Mouse (Mus musculus): ENCODE measurements at regions not wholly inside any gene's neighbourhood (a gene's known extent, or its start where the extent isn't known, plus 50 kb on each side); places are given as distances from the start of the nearest gene placed in this dataset.

- WGBS = 87% methylated on average over 3 of the region's 3 CpGs
- H3K4me2 ChIP-seq = no peak overlapping the region
- no peak overlapping the region for H3K4me3 ChIP-seq (replicated peaks)
- H3K36me3 ChIP-seq = no peaks in the 10 kb centered on the region
- no peak overlapping the region for H3K27ac ChIP-seq
- no peaks in the 10 kb centered on the region for H3K4me1 ChIP-seq
- H3K9ac ChIP-seq = no peak overlapping the region
- ATAC-seq (replicated peaks; ENCODE audit: low FRiP score) = no peak
- H3K27me3 ChIP-seq = no peaks in the 10 kb centered on the region
- no peaks in the 10 kb centered on the region for H3K9me3 ChIP-seq (replicated peaks)
Observed at GRCm38 (mm10) chr9:30021981-30022380, 59.0 kb upstream of the Ntm start.

GRCm38 (mm10) chr9:30025275-30025674 lies 62.3 kb upstream of the Ntm start:
- 40% methylated on average over 7 of the region's 7 CpGs for WGBS
- no peaks in the 10 kb centered on the region for H3K9me3 ChIP-seq (replicated peaks)
- H3K27ac ChIP-seq = no peak overlapping the region
- no peaks in the 10 kb centered on the region for H3K36me3 ChIP-seq
- H3K9ac ChIP-seq = no peak overlapping the region
- H3K4me2 ChIP-seq = no peak overlapping the region
- no peaks in the 10 kb centered on the region for H3K27me3 ChIP-seq
- no peak for ATAC-seq (replicated peaks; ENCODE audit: low FRiP score)
- H3K4me3 ChIP-seq (replicated peaks) = no peak overlapping the region
- H3K4me1 ChIP-seq = no peaks in the 10 kb centered on the region

GRCm38 (mm10) chr9:30026939-30027338 lies 64.0 kb upstream of the Ntm start:
- Histone ChIP-seq H3K4me3 (replicated peaks) (no peak overlapping the region), H3K4me2 (no peak overlapping the region), H3K4me1 (no peaks in the 10 kb centered on the region), H3K9me3 (replicated peaks) (no peaks in the 10 kb centered on the region), H3K27ac (no peak overlapping the region), H3K27me3 (no peaks in the 10 kb centered on the region), H3K9ac (no peak overlapping the region), H3K36me3 (no peaks in the 10 kb centered on the region)
- no peak for ATAC-seq (replicated peaks; ENCODE audit: low FRiP score)
- WGBS = 70% methylated on average over 5 of the region's 5 CpGs

- no peak overlapping the region for H3K4me2 ChIP-seq
- 32% methylated on average over 4 of the region's 4 CpGs for WGBS
- H3K4me1 ChIP-seq = no peaks in the 10 kb centered on the region
- no peak overlapping the region for H3K9ac ChIP-seq
- H3K9me3 ChIP-seq (replicated peaks) = no peaks in the 10 kb centered on the region
- no peak for ATAC-seq (replicated peaks; ENCODE audit: low FRiP score)
- no peaks in the 10 kb centered on the region for H3K36me3 ChIP-seq
- H3K4me3 ChIP-seq (replicated peaks) = no peak overlapping the region
- H3K27ac ChIP-seq = no peak overlapping the region
- H3K27me3 ChIP-seq = no peaks in the 10 kb centered on the region
Observed at GRCm38 (mm10) chr9:30040396-30040795, 77.5 kb upstream of the Ntm start.

- Histone ChIP-seq H3K4me1 (no peaks in the 10 kb centered on the region), H3K27ac (no peak overlapping the region), H3K9ac (no peak overlapping the region), H3K4me2 (no peak overlapping the region), H3K4me3 (replicated peaks) (no peak overlapping the region), H3K9me3 (replicated peaks) (no peaks in the 10 kb centered on the region), H3K27me3 (no peaks in the 10 kb centered on the region), H3K36me3 (no peaks in the 10 kb centered on the region)
- WGBS = 85% methylated on average over 2 of the region's 2 CpGs
- no peak for ATAC-seq (replicated peaks; ENCODE audit: low FRiP score)
Observed at GRCm38 (mm10) chr9:30064551-30064950, 101.6 kb upstream of the Ntm start.

GRCm38 (mm10) chr9:30067980-30068379 lies 105.0 kb upstream of the Ntm start:
- ATAC-seq (replicated peaks; ENCODE audit: low FRiP score) = no peak

GRCm38 (mm10) chr9:30075233-30075632 lies 112.3 kb upstream of the Ntm start:
- no peaks in the 10 kb centered on the region for H3K9me3 ChIP-seq (replicated peaks)
- no peak for ATAC-seq (replicated peaks; ENCODE audit: low FRiP score)
- no peaks in the 10 kb centered on the region for H3K4me1 ChIP-seq
- H3K9ac ChIP-seq = no peak overlapping the region
- no peak overlapping the region for H3K4me3 ChIP-seq (replicated peaks)
- H3K27ac ChIP-seq = no peak overlapping the region
- 93% methylated on average over 3 of the region's 3 CpGs for WGBS
- no peaks in the 10 kb centered on the region for H3K36me3 ChIP-seq
- H3K4me2 ChIP-seq = no peak overlapping the region
- no peaks in the 10 kb centered on the region for H3K27me3 ChIP-seq

More at GRCm38 (mm10) chr9:30067980-30068379, 105.0 kb upstream of the Ntm start:
- Histone ChIP-seq H3K27me3 (no peaks in the 10 kb centered on the region), H3K4me1 (no peaks in the 10 kb centered on the region), H3K27ac (no peak overlapping the region), H3K9ac (no peak overlapping the region), H3K36me3 (no peaks in the 10 kb centered on the region), H3K9me3 (replicated peaks) (no peaks in the 10 kb centered on the region), H3K4me3 (replicated peaks) (no peak overlapping the region), H3K4me2 (no peak overlapping the region)
- WGBS = 86% methylated on average over 7 of the region's 7 CpGs

- Histone ChIP-seq H3K4me2 (no peak overlapping the region), H3K4me1 (no peaks in the 10 kb centered on the region), H3K27me3 (no peaks in the 10 kb centered on the region), H3K4me3 (replicated peaks) (no peak overlapping the region), H3K27ac (no peak overlapping the region), H3K9ac (no peak overlapping the region), H3K36me3 (no peaks in the 10 kb centered on the region), H3K9me3 (replicated peaks) (no peaks in the 10 kb centered on the region)
- ATAC-seq (replicated peaks; ENCODE audit: low FRiP score) = no peak
- 91% methylated on average over 6 of the region's 6 CpGs for WGBS
Observed at GRCm38 (mm10) chr9:30076006-30076405, 113.1 kb upstream of the Ntm start.

GRCm38 (mm10) chr9:30076482-30076881 lies 113.5 kb upstream of the Ntm start:
- Histone ChIP-seq H3K27ac (no peak overlapping the region), H3K9ac (no peak overlapping the region), H3K4me2 (no peak overlapping the region), H3K9me3 (replicated peaks) (no peaks in the 10 kb centered on the region), H3K4me3 (replicated peaks) (no peak overlapping the region), H3K27me3 (no peaks in the 10 kb centered on the region), H3K4me1 (no peaks in the 10 kb centered on the region), H3K36me3 (no peaks in the 10 kb centered on the region)
- 38% methylated on average over 3 of the region's 3 CpGs for WGBS
- ATAC-seq (replicated peaks; ENCODE audit: low FRiP score) = no peak

GRCm38 (mm10) chr9:30101942-30102341 lies 139.0 kb upstream of the Ntm start:
- Histone ChIP-seq H3K36me3 (no peaks in the 10 kb centered on the region), H3K27me3 (no peaks in the 10 kb centered on the region), H3K9me3 (replicated peaks) (no peaks in the 10 kb centered on the region), H3K4me1 (no peaks in the 10 kb centered on the region), H3K27ac (no peak overlapping the region), H3K9ac (no peak overlapping the region), H3K4me2 (no peak overlapping the region), H3K4me3 (replicated peaks) (no peak overlapping the region)
- ATAC-seq (replicated peaks; ENCODE audit: low FRiP score) = no peak
- WGBS = 66% methylated on average over 6 of the region's 6 CpGs

GRCm38 (mm10) chr9:30122371-30122770 lies 159.4 kb upstream of the Ntm start:
- ATAC-seq (replicated peaks; ENCODE audit: low FRiP score) = no peak
- H3K36me3 ChIP-seq = no peaks in the 10 kb centered on the region
- H3K27ac ChIP-seq = no peak overlapping the region
- no peaks in the 10 kb centered on the region for H3K9me3 ChIP-seq (replicated peaks)
- H3K27me3 ChIP-seq = no peaks in the 10 kb centered on the region
- no peak overlapping the region for H3K4me3 ChIP-seq (replicated peaks)
- 0 out of 2 replicates have a peak, but pooled peaks cover 5% of the 10 kb centered on the region for H3K4me1 ChIP-seq
- H3K4me2 ChIP-seq = no peak overlapping the region
- 57% methylated on average over 3 of the region's 3 CpGs for WGBS
- H3K9ac ChIP-seq = no peak overlapping the region

GRCm38 (mm10) chr9:30129151-30129550 lies 166.2 kb upstream of the Ntm start:
- no peaks in the 10 kb centered on the region for H3K27me3 ChIP-seq
- no peak overlapping the region for H3K27ac ChIP-seq
- WGBS = 81% methylated on average over 6 of the region's 6 CpGs
- no peak overlapping the region for H3K4me3 ChIP-seq (replicated peaks)
- no peak for ATAC-seq (replicated peaks; ENCODE audit: low FRiP score)
- H3K36me3 ChIP-seq = no peaks in the 10 kb centered on the region
- H3K9me3 ChIP-seq (replicated peaks) = no peaks in the 10 kb centered on the region
- no peak overlapping the region for H3K9ac ChIP-seq
- H3K4me2 ChIP-seq = no peak overlapping the region
- H3K4me1 ChIP-seq = 0 out of 2 replicates have a peak, but pooled peaks cover 2% of the 10 kb centered on the region

- no peak overlapping the region for H3K9ac ChIP-seq
- no peak for ATAC-seq (replicated peaks; ENCODE audit: low FRiP score)
- 66% methylated on average over 2 of the region's 2 CpGs for WGBS
Observed at GRCm38 (mm10) chr9:30131626-30132025, 168.7 kb upstream of the Ntm start.

More at GRCm38 (mm10) chr9:30131626-30132025, 168.7 kb upstream of the Ntm start:
- Histone ChIP-seq H3K9me3 (replicated peaks) (no peaks in the 10 kb centered on the region), H3K4me1 (0 out of 2 replicates have a peak, but pooled peaks cover 2% of the 10 kb centered on the region), H3K27me3 (no peaks in the 10 kb centered on the region), H3K27ac (no peak overlapping the region), H3K36me3 (no peaks in the 10 kb centered on the region), H3K4me3 (replicated peaks) (no peak overlapping the region), H3K4me2 (no peak overlapping the region)
